Mouse (Mus musculus) heart, postnatal 0 days (tissue): ENCODE data around the gene Dact3. TPM values are rescaled to one million over a fixed set of nuclear protein-coding genes. Genes with fewer than 3 reads are reported as not detected.
A peak's percentile ranks its signal among the peaks of the same experiment; 100 is the strongest.

ENCODE experiments used
- ATAC-seq: fragments of 200-750 bp; cut with Nextera tagmentation; 2 replicates; pipeline ENCODE4 v1.8.0; 2017; ENCODE audit warnings: low read depth, moderate number of reproducible peaks, moderate library complexity; ENCODE audit not compliant: insufficient read depth
- DNase-seq: peaks from one replicate; pipeline ENCODE4 v3.0.0-alpha.2; 2016; ENCODE audit warnings: low spot score
- H3K27ac ChIP-seq: fragments of 300-500 bp; sonication (generic); 2 replicates; pipeline ENCODE4 v1.5.1; 2014; ENCODE audit warnings: low read depth, mild to moderate bottlenecking
- H3K27me3 ChIP-seq: fragments of 300-500 bp; sonication (generic); 2 replicates; pipeline ENCODE4 v1.6.1; 2014; ENCODE audit warnings: low read length, mixed read lengths; ENCODE audit not compliant: control insufficient read depth, insufficient read depth
- H3K36me3 ChIP-seq: fragments of 300-500 bp; sonication (generic); replicated peaks from 2 replicates; pipeline ENCODE4 v1.6.1; 2014; ENCODE audit warnings: low read length, mixed read lengths; ENCODE audit not compliant: control insufficient read depth, insufficient read depth
- H3K4me1 ChIP-seq: fragments of 300-500 bp; sonication (generic); 2 replicates; pipeline ENCODE4 v1.6.1; 2014; ENCODE audit warnings: antibody characterized with exemption; ENCODE audit not compliant: control insufficient read depth, insufficient read depth
- H3K4me2 ChIP-seq: fragments of 300-500 bp; sonication (generic); 2 replicates; pipeline ENCODE4 v1.6.1; 2014; ENCODE audit warnings: low read depth, mild to moderate bottlenecking, low read length, moderate library complexity
- H3K4me3 ChIP-seq: fragments of 300-500 bp; sonication (generic); 2 replicates; pipeline ENCODE4 v1.5.1; 2014; ENCODE audit warnings: low read depth, low read length
- H3K9ac ChIP-seq: fragments of 300-500 bp; sonication (generic); replicated peaks from 2 replicates; pipeline ENCODE4 v1.6.1; 2014; ENCODE audit warnings: low read depth, low read length, mixed read lengths
- H3K9me3 ChIP-seq: fragments of 300-500 bp; sonication (generic); replicated peaks from 2 replicates; pipeline ENCODE4 v1.6.1; 2016; ENCODE audit warnings: low read length; ENCODE audit not compliant: control insufficient read depth
- CTCF ChIP-seq: IDR thresholded peaks from 2 replicates; pipeline ENCODE4 v1.5.1; 2016; ENCODE audit warnings: antibody characterized with exemption, control low read depth, low read depth
- EP300 ChIP-seq: IDR thresholded peaks from 2 replicates; pipeline ENCODE4 v1.6.1; 2016; ENCODE audit warnings: antibody characterized with exemption, low read depth
- WGBS: fragments of 180-500 bp; shearing (Covaris S2); extraction: QIAGEN DNeasy Blood & Tissue Kit; methylation state at CpG from one replicate; pipeline ENCODE4 v1.1.7; 2014; 5-methylcytosine and 5-hydroxymethylcytosine counted together
- polyA plus RNA-seq: library from polyadenylated mRNA; unstranded; fragments of >200 nt; fragmentation: Nextera tagmentation; extraction: Ambion mirVana; gene quantifications from 2 replicates; pipeline ENCODE4 v1.2.1, GENCODE M21; 2015
- total RNA-seq: library from RNA; depleted of rRNA; stranded (reverse); fragments of >200 nt; gene quantifications from 2 replicates; pipeline ENCODE4 v1.2.3, GENCODE M21; 2014; ENCODE audit warnings: low replicate concordance

Dact3 gene
- total and polyA plus RNA-seq, 2 experiments from 2014 or later, result 3.8 to 69.6 TPM

DNA sequence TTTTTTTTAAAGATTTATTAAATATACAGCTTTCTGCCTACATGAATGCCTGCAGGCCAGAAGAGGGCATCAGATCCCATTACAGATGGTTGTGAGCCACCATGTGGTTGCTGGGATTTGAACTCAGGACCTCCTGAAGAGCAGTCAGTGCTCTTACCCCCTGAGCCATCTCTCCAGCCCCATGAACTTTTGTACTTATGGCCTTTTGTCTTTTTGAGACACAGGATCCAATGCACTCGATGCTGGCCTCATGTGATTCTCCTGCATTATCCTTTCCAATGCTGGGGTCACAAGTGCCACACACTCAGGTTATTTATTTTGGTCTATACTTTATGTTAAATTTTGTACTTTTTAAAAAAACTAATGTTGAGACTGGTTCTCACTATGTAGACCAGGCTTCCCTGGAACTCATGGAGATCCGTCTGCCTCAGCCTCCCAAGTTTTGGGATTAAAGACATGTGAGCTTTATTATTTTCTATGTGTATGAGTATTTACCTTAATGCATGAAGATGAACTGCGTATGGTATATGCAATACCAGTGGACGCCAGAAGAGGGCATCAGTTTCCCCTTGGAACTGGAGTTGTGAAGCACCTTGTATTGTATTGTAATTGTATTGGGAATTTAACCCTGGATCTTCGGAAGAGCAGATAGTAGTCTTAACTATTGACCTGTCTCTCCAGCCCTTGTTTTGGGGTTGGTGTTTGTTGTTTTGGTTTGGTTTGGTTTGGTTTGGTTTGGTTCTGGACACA is 15.0 kb upstream of the Dact3 start:
- no peak overlapping the region for H3K4me2 ChIP-seq
- no peak overlapping the region for H3K9ac ChIP-seq
- H3K9me3 ChIP-seq, result no peaks in the 10 kb centered on the region
- H3K36me3 ChIP-seq, result peaks cover 57% of the 10 kb centered on the region
- no peak for TF ChIP-seq EP300
- TF ChIP-seq CTCF, result peak; percentile 78
- H3K4me3 ChIP-seq, result no peak overlapping the region
- no peak overlapping the region for H3K27ac ChIP-seq
- no peaks in the 10 kb centered on the region for H3K27me3 ChIP-seq
- H3K4me1 ChIP-seq, result no peaks in the 10 kb centered on the region
- 34% methylated on average over 5 of the region's 5 CpGs for WGBS
- no peak for DNase-seq
- no peak for ATAC-seq

DNA sequence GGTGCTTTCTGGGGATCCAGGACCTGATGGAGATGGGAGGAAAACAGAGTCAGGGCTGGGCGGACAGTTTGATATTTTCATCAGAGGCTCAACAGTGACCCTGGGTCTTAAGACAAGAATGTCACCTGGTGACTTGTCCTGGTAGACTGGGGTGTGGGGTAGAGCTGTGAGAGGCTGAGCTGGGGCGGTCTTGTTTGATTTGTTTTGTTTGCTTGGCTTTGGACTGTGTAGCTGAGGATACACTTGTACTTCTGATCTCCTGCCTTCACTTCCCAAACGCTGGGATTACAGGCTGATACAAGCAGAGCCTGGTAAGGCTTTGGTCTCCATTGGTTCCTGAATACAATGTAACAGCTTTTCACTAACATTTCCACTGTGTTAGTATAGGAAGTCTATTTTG is 7.6 kb upstream of the Dact3 start:
- Histone ChIP-seq H3K36me3 (peaks cover 66% of the 10 kb centered on the region), H3K4me2 (no peak overlapping the region), H3K9me3 (no peaks in the 10 kb centered on the region), H3K4me3 (no peak overlapping the region), H3K27ac (no peak overlapping the region), H3K27me3 (no peaks in the 10 kb centered on the region), H3K9ac (no peak overlapping the region), H3K4me1 (no peaks in the 10 kb centered on the region)
- WGBS, result 85% methylated on average over 3 of the region's 3 CpGs
- TF ChIP-seq CTCF (no peak), EP300 (no peak)
- no peak for ATAC-seq
- no peak for DNase-seq

DNA sequence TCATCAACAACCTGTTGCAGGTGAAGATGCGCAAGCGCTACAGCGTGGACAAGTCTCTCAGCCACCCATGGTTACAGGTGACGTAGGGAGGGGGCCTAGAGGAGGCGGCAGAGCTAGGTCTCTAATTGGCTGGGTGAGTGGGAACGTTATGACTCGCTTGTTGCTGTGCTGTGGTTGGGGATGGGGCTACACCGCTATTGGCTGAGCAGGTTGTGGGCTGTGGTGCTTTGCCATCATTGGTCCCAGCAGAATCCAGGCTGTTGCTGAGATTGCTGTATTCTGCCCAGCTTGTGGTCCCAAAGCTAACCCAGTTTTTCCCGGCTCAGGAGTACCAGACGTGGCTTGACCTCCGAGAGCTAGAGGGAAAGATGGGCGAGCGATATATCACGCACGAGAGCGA is 5.6 kb upstream of the Dact3 start:
- Histone ChIP-seq H3K27me3 (no peaks in the 10 kb centered on the region), H3K4me1 (no peaks in the 10 kb centered on the region), H3K9ac (no peak overlapping the region), H3K4me2 (no peak overlapping the region), H3K36me3 (peaks cover 53% of the 10 kb centered on the region), H3K27ac (no peak overlapping the region), H3K4me3 (no peak overlapping the region), H3K9me3 (no peaks in the 10 kb centered on the region)
- ATAC-seq (peak; percentile 58; the same call in 1 of the 2 replicates), DNase-seq (no peak)
- TF ChIP-seq EP300 (no peak), CTCF (no peak)
- WGBS, result 52% methylated on average over 16 of the region's 16 CpGs

DNA sequence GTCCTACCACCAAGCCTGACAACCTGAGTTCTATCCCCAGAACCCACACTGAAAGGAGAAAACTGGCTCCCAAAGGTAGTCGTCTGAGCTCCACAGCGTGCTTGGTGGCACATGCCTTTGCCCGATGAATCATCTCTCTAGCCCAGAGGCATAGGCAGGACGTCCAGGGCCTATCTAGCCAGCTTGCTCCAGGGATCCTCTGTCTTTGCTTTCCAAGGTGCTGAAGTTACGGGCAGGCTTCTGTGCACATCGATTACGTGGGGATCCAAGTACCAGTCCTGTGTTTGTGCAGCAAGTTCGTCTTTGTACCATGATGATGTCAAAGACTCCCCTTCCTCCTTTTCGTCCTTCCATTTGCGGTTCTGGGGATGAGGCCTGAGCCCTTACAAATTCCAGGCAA is 3.5 kb upstream of the Dact3 start:
- H3K4me2 ChIP-seq, result no peak overlapping the region
- no peak for TF ChIP-seq EP300
- no peak for TF ChIP-seq CTCF
- 0 out of 2 replicates have a peak, but pooled peaks cover 9% of the 10 kb centered on the region for H3K4me1 ChIP-seq
- no peaks in the 10 kb centered on the region for H3K27me3 ChIP-seq
- H3K27ac ChIP-seq, result no peak overlapping the region
- no peaks in the 10 kb centered on the region for H3K9me3 ChIP-seq
- ATAC-seq, result no peak
- no peak overlapping the region for H3K4me3 ChIP-seq
- WGBS, result 66% methylated on average over 10 of the region's 10 CpGs
- no peak overlapping the region for H3K9ac ChIP-seq
- peaks cover 35% of the 10 kb centered on the region for H3K36me3 ChIP-seq
- no peak for DNase-seq

DNA sequence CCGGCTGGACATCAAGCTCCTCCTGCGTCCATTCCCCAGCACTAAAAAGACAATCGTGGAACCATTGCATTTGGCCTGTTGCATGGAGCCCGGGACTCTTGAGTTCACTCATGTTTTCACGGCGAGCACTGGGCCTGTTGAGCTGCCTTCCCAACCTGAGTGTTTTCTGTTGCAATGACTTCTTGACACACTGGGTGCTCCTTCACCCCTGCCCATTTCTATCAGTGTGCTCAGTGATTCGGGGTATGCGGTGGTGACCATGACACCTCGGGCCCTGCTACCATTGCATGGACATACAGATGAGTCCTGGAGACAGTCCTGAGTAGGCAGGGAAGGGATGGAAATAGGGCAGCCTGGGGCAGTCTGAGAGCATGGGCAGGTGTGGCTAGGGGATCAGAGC is 2.6 kb upstream of the Dact3 start:
- H3K4me1 ChIP-seq, result 0 out of 2 replicates have a peak, but pooled peaks cover 15% of the 10 kb centered on the region
- no peaks in the 10 kb centered on the region for H3K9me3 ChIP-seq
- H3K4me3 ChIP-seq, result no peak overlapping the region
- H3K27ac ChIP-seq, result no peak overlapping the region
- H3K36me3 ChIP-seq, result peaks cover 30% of the 10 kb centered on the region
- no peaks in the 10 kb centered on the region for H3K27me3 ChIP-seq
- WGBS, result 95% methylated on average over 9 of the region's 9 CpGs
- no peak overlapping the region for H3K9ac ChIP-seq
- TF ChIP-seq EP300 (no peak), CTCF (no peak)
- ATAC-seq (no peak), DNase-seq (no peak)
- H3K4me2 ChIP-seq, result no peak overlapping the region

DNA sequence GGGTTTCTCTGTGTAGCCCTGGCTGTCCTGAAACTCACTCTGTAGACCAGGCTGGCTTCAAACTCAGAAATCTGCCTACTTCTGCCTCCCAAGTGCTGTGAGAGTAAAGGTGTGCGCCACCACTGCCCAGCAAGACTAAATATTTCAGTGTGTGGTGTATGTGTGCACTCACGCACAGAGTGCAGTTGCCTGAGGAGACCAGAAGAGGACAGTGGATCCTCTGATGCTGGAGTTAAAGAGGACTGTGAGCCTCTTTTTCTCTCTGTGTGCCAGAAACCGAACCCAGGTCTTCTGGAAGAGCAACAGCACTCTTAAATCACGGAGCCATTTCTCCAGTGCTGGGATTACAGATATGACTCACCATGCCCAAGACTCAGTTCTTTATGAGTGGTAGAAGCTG is 1.7 kb upstream of the Dact3 start:
- 88% methylated on average over 4 of the region's 4 CpGs for WGBS
- Histone ChIP-seq H3K36me3 (peaks cover 23% of the 10 kb centered on the region), H3K4me2 (no peak overlapping the region), H3K27me3 (no peaks in the 10 kb centered on the region), H3K9ac (no peak overlapping the region), H3K27ac (no peak overlapping the region), H3K4me3 (no peak overlapping the region), H3K9me3 (no peaks in the 10 kb centered on the region), H3K4me1 (0 out of 2 replicates have a peak, but pooled peaks cover 15% of the 10 kb centered on the region)
- no peak for DNase-seq
- TF ChIP-seq CTCF (peak; percentile 18; the same call in 1 of the 2 replicates), EP300 (no peak)
- no peak for ATAC-seq
